Mouse (Mus musculus) heart, postnatal 36 days (tissue): ENCODE measurements at regions not wholly inside any gene's neighbourhood (a gene's known extent, or its start where the extent isn't known, plus 50 kb on each side); places are given as distances from the start of the nearest gene placed in this dataset.
A peak's percentile ranks its signal among the peaks of the same experiment; 100 is the strongest.

Experiments
- DNase-seq, 2 experiments: peaks; one replicate each; pipeline ENCODE4 v3.0.0; 2021 to 2022
- intact Hi-C: fragments of 180-260 bp; cut with DNase I; formaldehyde crosslinking; loops from one replicate; pipeline ENCODE4 v1.15.1; 2025

- intact Hi-C loops, result no loop called here
- no peak for DNase-seq
Measured at GRCm38 (mm10) chr7:83235659-83236058, 349.1 kb upstream of the Tmc3 start.

DNA sequence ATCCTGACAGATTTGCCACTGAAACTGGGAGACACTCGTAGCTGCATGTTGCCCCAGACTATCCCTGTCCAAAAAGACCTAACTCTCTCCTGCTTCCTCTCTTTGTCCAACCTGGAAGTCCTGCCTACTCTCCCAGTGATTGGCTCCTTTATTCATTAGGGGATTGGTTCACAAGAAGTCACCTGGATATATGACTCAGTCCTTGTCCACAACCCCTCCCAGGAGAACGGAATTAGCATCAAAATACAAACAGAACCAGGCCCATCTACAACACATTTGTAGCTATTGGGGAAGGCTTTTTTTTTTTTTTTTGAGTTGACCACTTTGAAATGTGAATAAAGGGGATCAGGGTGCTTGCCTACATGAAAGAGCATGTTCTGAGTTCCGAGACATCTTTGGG lies 347.4 kb upstream of the Tmc3 start:
- intact Hi-C loops, result no loop called here
- DNase-seq, result no peak

DNA sequence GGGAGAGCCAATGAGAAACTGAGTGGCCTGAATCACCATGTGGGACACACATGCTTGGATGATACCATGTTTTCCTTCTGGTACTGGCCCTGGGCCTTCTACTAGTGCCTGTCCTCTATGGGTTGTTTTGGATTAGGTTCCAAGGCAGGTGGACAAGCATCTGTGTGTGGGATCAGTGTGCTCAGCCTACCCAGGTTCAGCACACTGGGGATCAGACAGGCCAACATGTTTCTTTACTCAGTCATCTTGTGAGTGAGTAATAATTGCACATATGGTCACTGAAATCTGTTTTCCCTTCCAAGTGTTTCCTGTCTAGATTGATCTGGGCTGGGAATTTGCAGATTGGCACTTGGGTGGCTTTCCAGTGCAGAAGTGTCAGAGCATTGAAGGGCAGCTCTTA lies 346.6 kb upstream of the Tmc3 start:
- no peak for DNase-seq
- intact Hi-C loops, result no loop called here

DNA sequence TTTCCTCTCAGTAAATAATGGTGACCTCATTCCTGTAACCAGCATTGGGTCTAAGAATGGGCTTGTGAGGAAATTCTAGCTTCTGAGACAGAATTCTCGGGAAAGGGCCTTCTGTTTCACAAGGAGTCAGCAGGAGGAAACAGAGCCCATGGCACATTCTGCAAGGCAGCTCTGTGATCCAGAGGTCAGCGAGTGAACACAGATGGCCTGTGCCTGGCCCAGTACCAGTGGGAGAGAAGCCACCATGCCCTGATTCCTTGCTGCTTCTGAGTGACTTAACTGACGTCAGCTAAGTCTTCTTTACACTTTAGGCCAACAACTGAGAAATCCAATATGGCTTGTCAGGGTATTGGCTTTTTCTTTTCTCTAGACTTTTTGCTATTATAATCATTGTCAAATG lies 342.5 kb upstream of the Tmc3 start:
- intact Hi-C loops, result no loop called here
- DNase-seq, result peak; percentile 30 to 52

DNA sequence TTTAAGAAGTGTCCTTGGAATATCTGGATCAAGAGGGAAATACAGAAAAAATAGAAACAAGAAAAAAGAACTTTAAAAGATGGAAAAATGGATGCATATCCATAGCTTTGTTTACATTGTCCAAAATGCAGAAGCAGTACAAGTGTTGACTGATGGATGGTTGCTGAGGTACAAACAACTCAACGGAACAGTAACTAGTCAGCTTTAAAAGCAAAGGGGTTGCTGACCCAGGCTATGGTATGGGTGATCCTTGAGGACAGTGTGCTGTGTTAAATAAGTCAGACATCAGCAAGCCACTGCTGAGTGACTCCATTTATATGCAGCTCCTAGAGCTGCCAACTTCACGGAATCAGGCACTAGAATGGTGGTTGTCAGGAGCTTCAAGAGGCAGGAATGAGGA lies 338.9 kb upstream of the Tmc3 start:
- no peak for DNase-seq
- intact Hi-C loops, result no loop called here

DNA sequence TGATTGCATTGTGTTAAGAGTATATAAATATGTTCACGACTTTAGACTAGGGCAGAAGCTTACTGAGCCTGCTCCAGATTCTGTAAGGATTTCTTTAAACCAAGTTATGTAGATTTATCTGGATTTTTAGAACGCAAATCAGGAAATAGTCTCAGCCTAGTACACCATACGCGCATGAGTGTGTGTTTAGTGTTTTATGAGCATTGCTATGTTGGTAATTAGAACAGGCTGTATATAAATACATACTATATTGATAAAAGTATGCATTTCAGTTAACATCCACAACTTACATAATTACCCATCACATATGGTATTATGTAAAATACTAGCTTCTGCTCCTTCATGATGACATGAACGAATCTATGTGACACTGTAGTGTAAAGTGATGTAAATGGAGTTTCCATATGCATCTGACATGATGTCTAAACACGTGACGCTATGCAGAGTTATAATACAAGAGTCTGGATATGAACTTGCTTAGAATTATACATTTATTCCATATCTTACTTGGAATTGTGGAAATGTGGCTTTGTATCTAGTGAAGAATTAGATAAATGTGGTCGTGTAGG lies 332.6 kb upstream of the Tmc3 start:
- DNase-seq, result no peak
- intact Hi-C loops, result no loop called here

DNA sequence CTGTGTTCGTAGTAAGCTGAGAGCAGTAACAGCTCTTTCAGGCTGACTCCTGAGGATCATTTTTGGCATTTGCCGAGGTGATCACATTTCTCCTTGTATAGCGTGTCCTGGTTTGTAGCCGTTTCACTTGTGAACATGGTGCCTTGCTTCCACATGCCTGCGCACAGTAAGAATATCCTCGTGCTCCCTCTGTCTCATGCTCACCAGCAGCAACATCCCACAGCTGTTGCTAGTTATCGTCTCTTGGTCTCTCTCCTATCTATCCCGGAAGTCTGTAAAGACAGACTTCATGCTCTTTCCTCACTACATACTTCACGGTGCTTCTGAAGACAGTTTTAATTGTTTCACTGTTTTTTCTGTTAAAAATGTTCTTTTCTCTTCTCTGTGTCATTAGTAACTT lies 331.7 kb upstream of the Tmc3 start:
- no peak for DNase-seq
- intact Hi-C loops, result no loop called here

- intact Hi-C loops, result no loop called here
- no peak for DNase-seq
Measured at GRCm38 (mm10) chr7:83253432-83253831, 331.3 kb upstream of the Tmc3 start.

DNA sequence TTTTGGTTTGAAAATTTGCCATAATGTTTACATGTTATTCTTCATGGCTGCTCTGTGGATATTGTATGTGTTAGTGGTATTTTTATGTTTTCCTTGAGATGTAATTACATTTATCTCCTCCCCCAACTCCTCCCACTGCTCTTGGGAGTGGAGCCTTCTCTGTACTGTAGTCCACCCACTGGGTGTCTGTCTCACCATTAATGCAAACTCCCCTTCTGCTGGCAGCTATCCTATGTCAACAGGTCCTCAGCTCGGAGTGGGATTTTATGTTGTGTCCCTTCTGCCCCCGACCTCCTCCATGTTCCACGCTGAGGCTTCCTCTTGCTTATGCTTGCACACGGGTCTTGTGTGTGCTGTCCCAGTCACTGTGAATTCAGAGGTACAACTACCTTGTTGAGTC lies 330.3 kb upstream of the Tmc3 start:
- intact Hi-C loops, result no loop called here
- DNase-seq, result no peak

- intact Hi-C loops, result no loop called here
- DNase-seq, result no peak
Measured at GRCm38 (mm10) chr7:83256236-83256784, 328.4 kb upstream of the Tmc3 start.

DNA sequence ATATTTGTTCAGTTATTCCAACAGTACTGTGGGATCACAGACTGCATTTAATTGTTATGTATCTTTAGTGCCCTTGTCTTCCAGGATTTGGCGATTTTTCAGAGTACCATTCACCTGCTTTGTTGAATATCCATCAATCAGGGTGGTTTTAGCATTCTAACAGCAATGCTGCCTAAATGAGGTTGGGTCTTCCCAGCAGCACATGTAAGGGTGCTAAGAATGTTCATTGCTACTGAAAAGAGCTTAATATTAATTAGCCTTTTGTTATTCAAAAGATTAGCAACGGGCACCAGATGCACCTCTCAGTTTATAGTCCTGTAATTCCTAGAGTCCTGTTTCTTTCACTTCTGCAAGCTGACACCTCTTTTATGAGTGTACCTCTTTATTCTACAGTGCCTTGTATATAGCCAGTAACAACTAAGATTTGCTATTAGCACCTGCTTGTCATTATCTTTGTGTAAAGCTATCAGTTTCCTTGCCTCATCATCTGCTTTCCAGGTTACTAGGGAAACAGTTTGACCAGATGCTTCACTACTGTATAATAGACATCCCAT lies 326.3 kb upstream of the Tmc3 start:
- intact Hi-C loops, result no loop called here

GRCm38 (mm10) chr7:83261489-83261888 lies 323.2 kb upstream of the Tmc3 start:
- intact Hi-C loops, result no loop called here
- DNase-seq, result no peak

More for the DNA sequence above, 326.3 kb upstream of the Tmc3 start:
- no peak for DNase-seq

DNA sequence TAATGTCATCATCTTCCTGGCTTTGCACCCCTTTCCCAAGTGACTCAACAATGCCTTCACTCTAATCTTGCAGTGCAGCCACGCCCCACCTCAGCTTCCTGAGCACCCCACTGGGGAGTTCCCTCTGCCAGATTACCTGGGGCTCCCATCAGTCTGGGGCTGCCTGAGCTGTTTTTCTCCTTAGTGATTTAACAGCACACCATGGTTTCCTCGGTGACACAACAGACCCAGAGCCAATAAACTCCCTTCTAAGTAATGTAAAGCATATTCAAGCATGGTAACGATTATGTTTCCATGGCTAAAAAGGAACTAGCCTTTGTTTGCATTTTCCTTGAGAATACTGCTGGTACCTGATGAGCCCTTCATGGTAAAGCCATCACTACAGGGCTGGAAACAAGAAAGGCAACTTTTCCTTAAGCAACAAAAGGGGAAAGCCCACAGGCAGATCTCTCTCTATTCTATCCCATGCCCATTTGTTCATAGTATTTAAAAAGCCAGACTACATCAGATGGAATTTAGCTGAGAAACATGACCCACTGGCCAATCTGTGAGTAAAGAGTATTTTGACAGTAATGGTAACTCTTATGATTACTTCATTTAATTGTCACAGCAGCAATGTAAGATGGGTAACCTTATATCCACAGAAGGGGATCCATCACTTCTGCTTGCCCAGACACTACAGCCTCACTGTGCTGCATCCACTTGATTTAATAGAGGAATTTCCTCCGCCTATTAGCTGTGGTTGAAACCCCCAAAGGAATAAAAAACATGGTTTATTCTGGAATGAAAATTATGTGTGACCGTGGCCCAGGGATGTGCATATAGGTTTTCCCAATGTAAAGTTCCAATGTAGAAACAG lies 294.6 kb upstream of the Tmc3 start:
- peak in 1 of 2 experiments; percentile 2 for DNase-seq
- intact Hi-C loops, result loop anchor here (5.0 kb wide), 1 partner anchor 197 kb away; no protein-coding TSS in a partner anchor

GRCm38 (mm10) chr7:83307112-83307511 lies 277.6 kb upstream of the Tmc3 start:
- intact Hi-C loops, result no loop called here
- DNase-seq, result no peak

DNA sequence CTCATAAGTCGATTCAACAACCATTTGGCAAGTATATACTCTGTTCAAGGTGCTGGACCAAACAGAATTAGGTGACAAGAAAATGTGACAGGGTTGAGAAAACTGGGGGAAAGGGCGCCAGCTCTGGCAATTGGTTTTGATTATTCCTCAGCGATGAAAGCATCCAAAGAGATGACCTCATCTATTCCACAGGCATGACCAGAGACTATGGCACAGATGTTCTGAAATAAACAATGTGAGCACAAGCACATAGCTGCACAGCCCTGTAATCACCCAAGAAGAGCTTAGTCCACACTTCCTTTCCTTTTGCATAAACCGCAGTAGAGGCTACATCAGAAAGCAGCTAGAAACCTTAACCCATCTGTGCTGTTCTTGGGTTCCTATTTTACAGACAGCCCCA lies 272.6 kb upstream of the Tmc3 start:
- intact Hi-C loops, result no loop called here
- DNase-seq, result peak in 1 of 2 experiments; percentile 2

GRCm38 (mm10) chr7:83329809-83330412 lies 254.8 kb upstream of the Tmc3 start:
- no peak for DNase-seq
- intact Hi-C loops, result no loop called here

DNA sequence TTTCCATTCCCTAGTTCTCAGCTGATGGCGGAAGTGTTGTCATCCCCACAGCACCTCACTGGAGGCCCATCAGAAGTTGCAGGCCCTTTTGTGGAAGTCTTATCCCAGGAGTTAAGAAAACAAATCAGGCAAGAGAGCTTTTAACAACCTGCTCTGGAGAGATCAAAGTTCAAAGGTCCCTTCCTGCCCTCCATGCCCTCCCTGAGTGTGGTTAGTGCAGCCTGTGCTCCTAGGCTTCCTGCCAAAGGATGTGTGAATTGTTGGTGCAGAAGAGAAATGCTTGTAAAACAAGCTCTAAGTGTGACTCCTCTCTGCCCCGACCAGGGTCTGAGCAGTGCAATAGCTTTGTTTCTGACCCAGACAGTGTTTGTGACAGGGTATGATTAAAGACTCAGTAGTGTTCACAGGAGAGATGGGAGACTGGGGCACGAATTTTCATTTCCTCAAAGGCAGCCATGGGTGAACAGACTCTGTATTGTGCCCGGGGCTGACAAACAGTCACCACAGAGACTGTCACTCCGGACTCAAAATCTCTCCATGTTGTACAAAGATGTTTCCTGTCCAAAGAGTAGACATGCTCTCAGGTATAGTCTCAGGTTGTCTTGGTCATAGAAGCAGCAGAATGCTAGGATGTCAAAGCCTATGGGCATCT lies 237.5 kb upstream of the Tmc3 start:
- DNase-seq, result no peak
- intact Hi-C loops, result no loop called here

DNA sequence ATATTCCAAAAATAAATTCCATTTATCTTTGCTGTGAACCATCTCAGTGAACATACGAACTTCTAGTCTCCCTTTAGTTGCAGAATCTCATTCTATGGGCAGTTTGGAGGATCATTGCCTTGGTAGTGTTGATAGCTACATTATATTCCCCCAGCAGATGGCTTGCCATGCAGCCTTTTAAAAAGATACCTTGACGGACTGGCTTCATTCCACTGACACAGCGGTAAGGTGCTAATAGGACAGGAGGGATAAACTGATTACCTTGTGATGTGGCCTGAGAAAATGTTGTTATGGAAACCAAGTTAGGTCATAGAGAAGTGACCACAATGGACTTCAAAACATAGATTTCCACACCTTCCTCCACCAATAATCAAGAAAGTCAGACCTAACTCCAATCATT lies 215.5 kb upstream of the Tmc3 start:
- intact Hi-C loops, result no loop called here
- no peak for DNase-seq

- no peak for DNase-seq
- intact Hi-C loops, result loop anchor here (10.0 kb wide), 1 partner anchor 175 kb away; no protein-coding TSS in a partner anchor
Measured at GRCm38 (mm10) chr7:83369605-83370004, 215.1 kb upstream of the Tmc3 start.

DNA sequence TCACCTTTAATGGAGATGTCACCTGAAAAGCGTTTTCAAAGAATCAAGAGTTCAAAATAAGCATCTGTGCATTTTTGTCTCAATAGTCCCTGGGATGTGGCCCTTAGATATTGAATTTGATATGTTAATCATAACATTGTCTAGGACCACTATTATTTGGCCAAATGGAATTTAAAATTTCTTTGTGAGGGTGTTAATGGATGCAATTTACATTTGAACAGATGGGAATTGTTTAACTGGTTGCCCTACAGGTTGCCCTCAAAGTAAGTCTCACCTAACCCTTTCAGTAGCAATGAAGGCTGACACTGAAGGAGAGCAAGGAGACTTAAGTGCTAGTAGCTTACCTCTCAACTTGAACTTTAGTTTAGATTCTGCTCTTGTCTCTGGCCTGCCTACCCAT lies 207.9 kb upstream of the Tmc3 start:
- intact Hi-C loops, result loop anchor here (10.0 kb wide), 1 partner anchor 168 kb away; no protein-coding TSS in a partner anchor
- DNase-seq, result no peak
